Mouse (Mus musculus) embryonic facial prominence, embryonic 13.5 days (tissue): ENCODE data around the gene Cd28. TPM values are rescaled to one million over a fixed set of nuclear protein-coding genes. Genes with fewer than 3 reads are reported as not detected.

ENCODE experiments used
- ATAC-seq: fragments of 200-750 bp; cut with Nextera tagmentation; 2 replicates; pipeline ENCODE4 v1.8.0; 2017; ENCODE audit warnings: low read depth; ENCODE audit not compliant: insufficient number of reproducible peaks, insufficient read depth, low FRiP score, low TSS enrichment
- H3K27ac ChIP-seq: fragments of 300-500 bp; sonication (generic); 2 replicates; pipeline ENCODE4 v1.5.1; 2015; ENCODE audit warnings: moderate library complexity, mild to moderate bottlenecking, inconsistent platforms
- H3K27me3 ChIP-seq: fragments of 300-500 bp; sonication (generic); 2 replicates; pipeline ENCODE4 v1.6.1; 2015; ENCODE audit warnings: mild to moderate bottlenecking, inconsistent platforms
- H3K36me3 ChIP-seq: fragments of 300-500 bp; sonication (generic); 2 replicates; pipeline ENCODE4 v1.6.1; 2015; ENCODE audit warnings: mild to moderate bottlenecking, inconsistent platforms
- H3K4me1 ChIP-seq: fragments of 300-500 bp; sonication (generic); 2 replicates; pipeline ENCODE4 v1.6.1; 2015; ENCODE audit warnings: inconsistent platforms
- H3K4me2 ChIP-seq: fragments of 300-500 bp; sonication (generic); 2 replicates; pipeline ENCODE4 v1.6.1; 2015; ENCODE audit warnings: moderate library complexity, mild to moderate bottlenecking, inconsistent platforms
- H3K4me3 ChIP-seq: fragments of 300-500 bp; sonication (generic); 2 replicates; pipeline ENCODE4 v1.5.1; 2015; ENCODE audit warnings: mild to moderate bottlenecking, inconsistent platforms
- H3K9ac ChIP-seq: fragments of 300-500 bp; sonication (generic); 2 replicates; pipeline ENCODE4 v1.6.1; 2015; ENCODE audit warnings: mild to moderate bottlenecking, inconsistent platforms
- H3K9me3 ChIP-seq: fragments of 300-500 bp; sonication (generic); 2 replicates; pipeline ENCODE4 v1.6.1; 2016; ENCODE audit warnings: inconsistent platforms
- WGBS: fragments of 180-500 bp; shearing (Covaris S2); methylation state at CpG from one replicate; pipeline ENCODE4 v1.1.7; 2015; ENCODE audit warnings: mixed read lengths; 5-methylcytosine and 5-hydroxymethylcytosine counted together
- polyA plus RNA-seq: library from polyadenylated mRNA; unstranded; fragments of >200 nt; fragmentation: Nextera tagmentation; extraction: Ambion mirVana; gene quantifications from 2 replicates; pipeline ENCODE4 v1.2.1, GENCODE M21; 2015

The Cd28 gene
- polyA plus RNA-seq, 1 experiment from 2014 or later: 0.13 TPM

GRCm38 (mm10) chr1:60723555-60723954 is 7.0 kb downstream of the Cd28 start:
- no peaks in the 10 kb centered on the region for H3K36me3 ChIP-seq
- WGBS: 81% methylated on average over 3 of the region's 3 CpGs
- no peak overlapping the region for H3K9ac ChIP-seq
- ATAC-seq: no peak
- no peak overlapping the region for H3K27ac ChIP-seq
- no peak overlapping the region for H3K4me3 ChIP-seq
- no peaks in the 10 kb centered on the region for H3K4me1 ChIP-seq
- H3K9me3 ChIP-seq: no peaks in the 10 kb centered on the region
- no peak overlapping the region for H3K4me2 ChIP-seq
- no peaks in the 10 kb centered on the region for H3K27me3 ChIP-seq

- no peak overlapping the region for H3K27ac ChIP-seq
- 89% methylated on average over 2 of the region's 2 CpGs for WGBS
- ATAC-seq: no peak
- no peaks in the 10 kb centered on the region for H3K27me3 ChIP-seq
- peaks cover 5% of the 10 kb centered on the region; the same call in 1 of the 2 replicates for H3K4me1 ChIP-seq
- H3K4me3 ChIP-seq: no peak overlapping the region
- no peaks in the 10 kb centered on the region for H3K9me3 ChIP-seq
- H3K4me2 ChIP-seq: no peak overlapping the region
- H3K9ac ChIP-seq: no peak overlapping the region
- no peaks in the 10 kb centered on the region for H3K36me3 ChIP-seq
These were observed 15.3 kb downstream of the Cd28 start for GRCm38 (mm10) chr1:60731940-60732339.

GRCm38 (mm10) chr1:60735072-60735907 is 18.7 kb downstream of the Cd28 start:
- 51% methylated on average over 12 of the region's 12 CpGs for WGBS
- no peak overlapping the region for H3K4me3 ChIP-seq
- no peaks in the 10 kb centered on the region for H3K27me3 ChIP-seq
- no peaks in the 10 kb centered on the region for H3K36me3 ChIP-seq
- no peak overlapping the region for H3K4me2 ChIP-seq
- H3K9ac ChIP-seq: no peak overlapping the region
- peaks cover 5% of the 10 kb centered on the region; the same call in 1 of the 2 replicates for H3K4me1 ChIP-seq
- no peaks in the 10 kb centered on the region for H3K9me3 ChIP-seq
- ATAC-seq: no peak
- no peak overlapping the region for H3K27ac ChIP-seq

GRCm38 (mm10) chr1:60735908-60736280 is 19.3 kb downstream of the Cd28 start:
- no peaks in the 10 kb centered on the region for H3K36me3 ChIP-seq
- H3K9ac ChIP-seq: no peak overlapping the region
- ATAC-seq: no peak
- no peaks in the 10 kb centered on the region for H3K9me3 ChIP-seq
- H3K4me1 ChIP-seq: peaks cover 5% of the 10 kb centered on the region; the same call in 1 of the 2 replicates
- H3K27me3 ChIP-seq: no peaks in the 10 kb centered on the region
- H3K4me3 ChIP-seq: no peak overlapping the region
- WGBS: 78% methylated on average over 7 of the region's 7 CpGs
- H3K4me2 ChIP-seq: no peak overlapping the region
- H3K27ac ChIP-seq: no peak overlapping the region

- H3K4me1 ChIP-seq: no peaks in the 10 kb centered on the region
- H3K27ac ChIP-seq: no peak overlapping the region
- no peaks in the 10 kb centered on the region for H3K9me3 ChIP-seq
- H3K27me3 ChIP-seq: no peaks in the 10 kb centered on the region
- H3K4me3 ChIP-seq: no peak overlapping the region
- 70% methylated on average over 1 of the region's 1 CpGs for WGBS
- H3K4me2 ChIP-seq: no peak overlapping the region
- no peak overlapping the region for H3K9ac ChIP-seq
- no peaks in the 10 kb centered on the region for H3K36me3 ChIP-seq
- ATAC-seq: no peak
These were observed 27.7 kb downstream of the Cd28 start for GRCm38 (mm10) chr1:60744266-60744665.

- 75% methylated on average over 7 of the region's 7 CpGs for WGBS
- Histone ChIP-seq H3K36me3 (no peaks in the 10 kb centered on the region), H3K27me3 (no peaks in the 10 kb centered on the region), H3K9ac (no peak overlapping the region), H3K27ac (no peak overlapping the region), H3K9me3 (no peaks in the 10 kb centered on the region), H3K4me1 (no peaks in the 10 kb centered on the region), H3K4me3 (no peak overlapping the region), H3K4me2 (no peak overlapping the region)
- no peak for ATAC-seq
These were observed 29.1 kb downstream of the Cd28 start for GRCm38 (mm10) chr1:60745664-60746063.

- Histone ChIP-seq H3K9ac (no peak overlapping the region), H3K4me1 (no peaks in the 10 kb centered on the region), H3K4me3 (no peak overlapping the region), H3K27ac (no peak overlapping the region), H3K9me3 (no peaks in the 10 kb centered on the region), H3K27me3 (no peaks in the 10 kb centered on the region), H3K36me3 (no peaks in the 10 kb centered on the region), H3K4me2 (no peak overlapping the region)
- 61% methylated on average over 2 of the region's 2 CpGs for WGBS
- no peak for ATAC-seq
These were observed 29.6 kb downstream of the Cd28 start for GRCm38 (mm10) chr1:60746153-60746552.

GRCm38 (mm10) chr1:60746856-60747255 is 30.3 kb downstream of the Cd28 start:
- H3K27ac ChIP-seq: no peak overlapping the region
- 92% methylated on average over 5 of the region's 5 CpGs for WGBS
- H3K9ac ChIP-seq: no peak overlapping the region
- no peak overlapping the region for H3K4me3 ChIP-seq
- no peaks in the 10 kb centered on the region for H3K36me3 ChIP-seq
- no peaks in the 10 kb centered on the region for H3K9me3 ChIP-seq
- no peak overlapping the region for H3K4me2 ChIP-seq
- H3K4me1 ChIP-seq: no peaks in the 10 kb centered on the region
- no peaks in the 10 kb centered on the region for H3K27me3 ChIP-seq
- ATAC-seq: no peak

GRCm38 (mm10) chr1:60748286-60748685 is 31.7 kb downstream of the Cd28 start:
- H3K27ac ChIP-seq: no peak overlapping the region
- no peak overlapping the region for H3K9ac ChIP-seq
- H3K4me1 ChIP-seq: no peaks in the 10 kb centered on the region
- WGBS: 85% methylated on average over 1 of the region's 1 CpGs
- H3K4me3 ChIP-seq: no peak overlapping the region
- no peaks in the 10 kb centered on the region for H3K27me3 ChIP-seq
- ATAC-seq: no peak
- H3K36me3 ChIP-seq: no peaks in the 10 kb centered on the region
- no peaks in the 10 kb centered on the region for H3K9me3 ChIP-seq
- no peak overlapping the region for H3K4me2 ChIP-seq

- Histone ChIP-seq H3K4me1 (no peaks in the 10 kb centered on the region), H3K36me3 (no peaks in the 10 kb centered on the region), H3K4me2 (no peak overlapping the region), H3K9me3 (no peaks in the 10 kb centered on the region), H3K27me3 (no peaks in the 10 kb centered on the region), H3K4me3 (no peak overlapping the region), H3K9ac (no peak overlapping the region), H3K27ac (no peak overlapping the region)
- 90% methylated on average over 4 of the region's 4 CpGs for WGBS
- no peak for ATAC-seq
These were observed 32.3 kb downstream of the Cd28 start for GRCm38 (mm10) chr1:60748936-60749335.

GRCm38 (mm10) chr1:60749346-60749840 is 32.8 kb downstream of the Cd28 start:
- no peak for ATAC-seq
- H3K9ac ChIP-seq: no peak overlapping the region
- no peaks in the 10 kb centered on the region for H3K9me3 ChIP-seq
- no peaks in the 10 kb centered on the region for H3K27me3 ChIP-seq
- H3K4me1 ChIP-seq: no peaks in the 10 kb centered on the region
- no peak overlapping the region for H3K4me2 ChIP-seq
- H3K4me3 ChIP-seq: no peak overlapping the region
- no peaks in the 10 kb centered on the region for H3K36me3 ChIP-seq
- 78% methylated on average over 5 of the region's 5 CpGs for WGBS
- H3K27ac ChIP-seq: no peak overlapping the region

GRCm38 (mm10) chr1:60750201-60750765 is 33.7 kb downstream of the Cd28 start:
- 86% methylated on average over 6 of the region's 6 CpGs for WGBS
- no peaks in the 10 kb centered on the region for H3K9me3 ChIP-seq
- H3K27ac ChIP-seq: no peak overlapping the region
- no peak overlapping the region for H3K9ac ChIP-seq
- H3K36me3 ChIP-seq: no peaks in the 10 kb centered on the region
- no peaks in the 10 kb centered on the region for H3K4me1 ChIP-seq
- H3K4me3 ChIP-seq: no peak overlapping the region
- H3K4me2 ChIP-seq: no peak overlapping the region
- H3K27me3 ChIP-seq: no peaks in the 10 kb centered on the region
- no peak for ATAC-seq
